In genomic region chr8:78077122-78077521, GRCm38 (mm10) we compare ENCODE assay signal across 11 mouse cellular contexts.
DNase-seq lines count a peak whose midpoint lies in the region; ATAC-seq and TF ChIP-seq lines count a peak whose summit lies in the region.
"Had no signal": no experiment of that assay in that cellular context is flagged by ENCODE, and none has a peak within 500 bp of the region (broad histone marks: within the 10 kb centered on the region; RNA-seq: fewer than 3 reads in every experiment).

No protein-coding gene starts in this region.

- no peaks in the 10 kb centered on the region for H3K27me3 ChIP-seq in forebrain, embryonic 11.5 days (ENCODE audit: control insufficient read depth, insufficient read depth, low read length)
- no peaks in the 10 kb centered on the region for H3K27me3 ChIP-seq in forebrain, embryonic 13.5 days
- no peaks in the 10 kb centered on the region for H3K27me3 ChIP-seq in G1E (ENCODE audit: insufficient read depth, low read length)
- no peaks in the 10 kb centered on the region for H3K27me3 ChIP-seq in liver, embryonic 14.5 days (ENCODE audit: control insufficient read depth, insufficient read depth, low read length)
- H3K27me3 ChIP-seq: midbrain, embryonic 12.5 days had no signal

- intact Hi-C loops in heart, postnatal 10 days (cut with DNase I): no loop called here
- intact Hi-C loops in gastrocnemius, postnatal 36 days (cut with DNase I): no loop called here

- no peak for ATAC-seq in forebrain, embryonic 11.5 days (replicated peaks; ENCODE audit: low FRiP score)
- no peak for ATAC-seq in forebrain, embryonic 13.5 days
- 0 out of 2 replicates have a peak, but pooled peaks have one; percentile 18 for ATAC-seq in G1E (ENCODE audit: extremely low read depth, insufficient number of reproducible peaks, low FRiP score, poor library complexity, severe bottlenecking)
- ATAC-seq in liver, embryonic 14.5 days (ENCODE audit: insufficient read depth): peak; percentile 46; the same call in 1 of the 2 replicates
- ATAC-seq: forebrain, postnatal 0 days had no signal

- no peaks in the 10 kb centered on the region for H3K9me3 ChIP-seq in forebrain, embryonic 11.5 days (ENCODE audit: control insufficient read depth, low read length)
- no peaks in the 10 kb centered on the region for H3K9me3 ChIP-seq in forebrain, embryonic 13.5 days (replicated peaks)
- H3K9me3 ChIP-seq in G1E (replicated peaks): no peaks in the 10 kb centered on the region
- no peaks in the 10 kb centered on the region for H3K9me3 ChIP-seq in liver, embryonic 14.5 days (ENCODE audit: control insufficient read depth, low read length)
- H3K9me3 ChIP-seq: midbrain, embryonic 12.5 days had no signal

- no peak for TF ChIP-seq CTCF in G1E (IDR thresholded peaks at IDR 0.05; ENCODE audit: low read depth, low read length)
- TF ChIP-seq CTCF in liver, embryonic 14.5 days (IDR thresholded peaks at IDR 0.05; ENCODE audit: low read depth): no peak
- TF ChIP-seq CTCF in layer of hippocampus, adult 2 months (conservative IDR thresholded peaks at IDR 0.05): no peak

- no peaks in the 10 kb centered on the region for H3K36me3 ChIP-seq in forebrain, embryonic 11.5 days (ENCODE audit: control insufficient read depth, insufficient read depth, low read length)
- H3K36me3 ChIP-seq in forebrain, embryonic 13.5 days (ENCODE audit: poor library complexity, severe bottlenecking): no peaks in the 10 kb centered on the region
- H3K36me3 ChIP-seq in G1E (replicated peaks): no peaks in the 10 kb centered on the region
- no peaks in the 10 kb centered on the region for H3K36me3 ChIP-seq in liver, embryonic 14.5 days (replicated peaks; ENCODE audit: control insufficient read depth, insufficient read depth, low read depth)
- H3K36me3 ChIP-seq: midbrain, embryonic 12.5 days had no signal

- WGBS in forebrain, embryonic 11.5 days: 62% methylated on average over 4 of the region's 4 CpGs
- WGBS in forebrain, embryonic 13.5 days: 50% methylated on average over 4 of the region's 4 CpGs
- WGBS in liver, embryonic 14.5 days (ENCODE audit: insufficient replicate concordance): 10% methylated on average over 4 of the region's 4 CpGs

- peak; percentile 44 for DNase-seq in forebrain, embryonic 11.5 days (ENCODE audit: low spot score)
- no peak for DNase-seq in G1E (ENCODE audit: low spot score)
- peak; percentile 25 to 38 for DNase-seq in heart, postnatal 10 days
- no peak for DNase-seq in liver, embryonic 14.5 days (ENCODE audit: low read depth in 3 of 3, low spot score in 3 of 3)
- no peak for DNase-seq in gastrocnemius, postnatal 36 days
- no peak for DNase-seq in layer of hippocampus, adult 2 months (ENCODE audit: low spot score in 2 of 2)
- no peak for DNase-seq in right cerebral cortex, adult 2 months (ENCODE audit: low spot score in 2 of 2)
- DNase-seq: cerebellum, postnatal 36 days; forebrain, postnatal 0 days had no signal

- no peak for TF ChIP-seq EP300 in liver, embryonic 14.5 days (IDR thresholded peaks at IDR 0.05; ENCODE audit: low read depth)

- no peak overlapping the region for H3K27ac ChIP-seq in forebrain, embryonic 11.5 days (ENCODE audit: low read depth, low read length)
- H3K27ac ChIP-seq in forebrain, embryonic 13.5 days: no peak overlapping the region
- no peak overlapping the region for H3K27ac ChIP-seq in liver, embryonic 14.5 days
- no peak overlapping the region for H3K27ac ChIP-seq in layer of hippocampus, adult 2 months
- H3K27ac ChIP-seq: midbrain, embryonic 12.5 days had no signal

- no peak overlapping the region for H3K9ac ChIP-seq in forebrain, embryonic 11.5 days (ENCODE audit: low read length)
- no peak overlapping the region for H3K9ac ChIP-seq in forebrain, embryonic 13.5 days
- no peak overlapping the region for H3K9ac ChIP-seq in liver, embryonic 14.5 days (replicated peaks)
- H3K9ac ChIP-seq: forebrain, postnatal 0 days; midbrain, embryonic 12.5 days had no signal

- no peak overlapping the region for H3K4me2 ChIP-seq in forebrain, embryonic 11.5 days (ENCODE audit: low read depth, low read length, severe bottlenecking)
- H3K4me2 ChIP-seq in forebrain, embryonic 13.5 days: no peak overlapping the region
- H3K4me2 ChIP-seq in liver, embryonic 14.5 days (ENCODE audit: low read depth): no peak overlapping the region
- H3K4me2 ChIP-seq: midbrain, embryonic 12.5 days had no signal

- no peak overlapping the region for H3K4me3 ChIP-seq in forebrain, embryonic 11.5 days (ENCODE audit: low read depth, low read length)
- H3K4me3 ChIP-seq in forebrain, embryonic 13.5 days: no peak overlapping the region
- peak overlapping the region; percentile 58; the same call in 1 of the 2 replicates for H3K4me3 ChIP-seq in G1E (ENCODE audit: low read depth, low read length)
- no peak overlapping the region for H3K4me3 ChIP-seq in liver, embryonic 14.5 days (ENCODE audit: insufficient read depth in 1 of 2, low read depth in 2 of 2, low read length in 2 of 2)
- no peak overlapping the region for H3K4me3 ChIP-seq in layer of hippocampus, adult 2 months
- H3K4me3 ChIP-seq: midbrain, embryonic 12.5 days had no signal

- H3K4me1 ChIP-seq in forebrain, embryonic 11.5 days (replicated peaks; ENCODE audit: control insufficient read depth, insufficient read depth, low read length): no peaks in the 10 kb centered on the region
- H3K4me1 ChIP-seq in forebrain, embryonic 13.5 days: no peaks in the 10 kb centered on the region
- H3K4me1 ChIP-seq in G1E (ENCODE audit: insufficient read depth, low read depth, low read length): peaks cover 75% of the 10 kb centered on the region
- H3K4me1 ChIP-seq in liver, embryonic 14.5 days (replicated peaks; ENCODE audit: control insufficient read depth in 2 of 2, insufficient read depth in 2 of 2, low read length in 1 of 2): peaks cover 0 to 20% of the 10 kb centered on the region in 2 experiments; a peak in 2 of 4 replicates
- H3K4me1 ChIP-seq: midbrain, embryonic 12.5 days had no signal

Comparison
In these comparisons a context has a peak if more than half of its experiments do, and no peak if none do; other contexts are left out.
1. ATAC-seq: peak in G1E (single experiment) and liver, embryonic 14.5 days (single experiment); none in forebrain, embryonic 11.5 days (single experiment) and forebrain, embryonic 13.5 days (single experiment).
2. DNase-seq: peak in forebrain, embryonic 11.5 days (single experiment) and heart, postnatal 10 days (2 of 2); none in G1E (single experiment), liver, embryonic 14.5 days (0 of 3), gastrocnemius, postnatal 36 days (0 of 2), layer of hippocampus, adult 2 months (0 of 2) and right cerebral cortex, adult 2 months (0 of 2).